Mouse (Mus musculus) olfactory bulb, adult 2 months (tissue): ENCODE results near the gene Gpr107.

Experiments
- CTCF ChIP-seq: fragments of 200-500 bp; IDR thresholded peaks from 2 replicates; pipeline ENCODE4 v1.5.1; 2012; ENCODE audit warnings: low read depth, mild to moderate bottlenecking, low read length, moderate library complexity; ENCODE audit not compliant: insufficient read depth
- POLR2A ChIP-seq: fragments of 200-500 bp; IDR thresholded peaks from 2 replicates; pipeline ENCODE4 v1.6.1; 2012; ENCODE audit warnings: mild to moderate bottlenecking, low read depth, low read length, moderate library complexity; ENCODE audit not compliant: insufficient read depth

- TF ChIP-seq POLR2A (no peak), CTCF (no peak)
These were observed 28.0 kb downstream of the Gpr107 start for GRCm38 (mm10) chr2:31180081-31180551.
